Comparison of ENCODE assay signal across 13 mouse cellular contexts in genomic region chr19:44933136-44933535, GRCm38 (mm10). TPM values are rescaled to one million over a fixed set of nuclear protein-coding genes. Genes with fewer than 3 reads are reported as not detected.
DNase-seq lines count a peak whose midpoint lies in the region; ATAC-seq and TF ChIP-seq lines count a peak whose summit lies in the region.
"Had no signal": no experiment of that assay in that cellular context is flagged by ENCODE, and none has a peak within 500 bp of the region (broad histone marks: within the 10 kb centered on the region; RNA-seq: fewer than 3 reads in every experiment).

No protein-coding gene starts in this region.

- no peak overlapping the region for H3K27ac ChIP-seq in intestine, postnatal 0 days (ENCODE audit: low read depth, low read length)
- H3K27ac ChIP-seq in intestine, embryonic 16.5 days (ENCODE audit: low read length) = no peak overlapping the region
- H3K27ac ChIP-seq in liver, embryonic 12.5 days = no peak overlapping the region
- H3K27ac ChIP-seq: midbrain, embryonic 10.5 days had no signal

- H3K4me3 ChIP-seq in intestine, postnatal 0 days (ENCODE audit: low read depth, low read length) = no peak overlapping the region
- H3K4me3 ChIP-seq in intestine, embryonic 16.5 days (ENCODE audit: low read length) = no peak overlapping the region
- no peak overlapping the region for H3K4me3 ChIP-seq in liver, embryonic 12.5 days

- peaks cover 11% of the 10 kb centered on the region for H3K36me3 ChIP-seq in intestine, postnatal 0 days (ENCODE audit: control insufficient read depth, insufficient read depth)
- 0 out of 2 replicates have a peak, but pooled peaks cover 7% of the 10 kb centered on the region for H3K36me3 ChIP-seq in intestine, embryonic 16.5 days (ENCODE audit: control insufficient read depth, insufficient read depth, low read length)
- H3K36me3 ChIP-seq in liver, embryonic 12.5 days = peaks cover 48% of the 10 kb centered on the region

- WGBS in intestine, postnatal 0 days = 75% methylated on average over 1 of the region's 1 CpGs
- 93% methylated on average over 1 of the region's 1 CpGs for WGBS in intestine, embryonic 16.5 days
- WGBS in liver, embryonic 12.5 days (ENCODE audit: insufficient replicate concordance) = 71% methylated on average over 1 of the region's 1 CpGs

- 0 out of 2 replicates have a peak, but pooled peaks cover 3% of the 10 kb centered on the region for H3K4me1 ChIP-seq in intestine, postnatal 0 days (replicated peaks; ENCODE audit: control insufficient read depth, insufficient read depth, low read length)
- peaks cover 18% of the 10 kb centered on the region for H3K4me1 ChIP-seq in intestine, embryonic 16.5 days (ENCODE audit: control insufficient read depth, insufficient read depth, low read length)
- peaks cover 31% of the 10 kb centered on the region for H3K4me1 ChIP-seq in liver, embryonic 12.5 days

- no peak overlapping the region for H3K4me2 ChIP-seq in intestine, postnatal 0 days (replicated peaks; ENCODE audit: low read depth)
- H3K4me2 ChIP-seq in intestine, embryonic 16.5 days (ENCODE audit: low read depth, low read length) = no peak overlapping the region
- peak overlapping the region; percentile 88 for H3K4me2 ChIP-seq in liver, embryonic 12.5 days

- no peak overlapping the region for H3K9ac ChIP-seq in intestine, postnatal 0 days (ENCODE audit: low read depth, low read length)
- no peak overlapping the region for H3K9ac ChIP-seq in intestine, embryonic 16.5 days (ENCODE audit: low read depth, low read length)
- H3K9ac ChIP-seq in liver, embryonic 12.5 days = no peak overlapping the region; the same call in 1 of the 2 replicates

- H3K27me3 ChIP-seq in intestine, postnatal 0 days (replicated peaks; ENCODE audit: control insufficient read depth, insufficient read depth, low read length) = no peaks in the 10 kb centered on the region
- no peaks in the 10 kb centered on the region for H3K27me3 ChIP-seq in intestine, embryonic 16.5 days (replicated peaks; ENCODE audit: control insufficient read depth, insufficient read depth, low read length)
- H3K27me3 ChIP-seq in liver, embryonic 12.5 days (replicated peaks) = no peaks in the 10 kb centered on the region
- H3K27me3 ChIP-seq: Patski had no signal

- intact Hi-C loops in left cerebral cortex, postnatal 25 days (cut with DNase I) = loop anchor here (5.0 kb wide), 2 partner anchors 99 to 114 kb away; partner anchors contain the start of genes Pdzd7 and Sfxn3

- H3K9me3 ChIP-seq in intestine, postnatal 0 days (ENCODE audit: control insufficient read depth) = no peaks in the 10 kb centered on the region
- no peaks in the 10 kb centered on the region for H3K9me3 ChIP-seq in intestine, embryonic 16.5 days (ENCODE audit: control insufficient read depth, low read length)
- no peaks in the 10 kb centered on the region for H3K9me3 ChIP-seq in liver, embryonic 12.5 days (replicated peaks)
- H3K9me3 ChIP-seq: midbrain, embryonic 10.5 days had no signal

- peak; percentile 68 for DNase-seq in 416B (ENCODE audit: low read depth)
- DNase-seq in MEL-GATA-1-ER (ENCODE audit: extremely low read depth, low read depth) = peak; percentile 7
- no peak for DNase-seq in left cerebral cortex, postnatal 25 days (ENCODE audit: low spot score in 2 of 2)
- DNase-seq: adrenal gland, postnatal 36 days; cerebellum, adult 9-11 months; gastrocnemius, postnatal 36 days had no signal

- TF ChIP-seq CTCF in intestine, postnatal 0 days (IDR thresholded peaks at IDR 0.05; ENCODE audit: low read depth) = peak; percentile 40

- no peak for ATAC-seq in intestine, postnatal 0 days
- no peak for ATAC-seq in intestine, embryonic 16.5 days
- ATAC-seq in liver, embryonic 12.5 days = no peak
- ATAC-seq in activated CD4-positive, CD25-positive, alpha-beta regulatory T cell, adult 4 months = no peak
- ATAC-seq: hindbrain, embryonic 16.5 days; Patski had no signal

RNA-seq across cellular contexts. Expression of gene Slf2, which starts 2.2 kb away (rescaled TPM):
- polyA plus RNA-seq in intestine, postnatal 0 days (2015; fragmentation: Nextera tagmentation; extraction: Ambion mirVana) = 11.4 and 13.4 TPM in 2 replicates
- polyA plus RNA-seq in intestine, embryonic 16.5 days (2015; fragmentation: Nextera tagmentation; extraction: Ambion mirVana) = 26.8 and 27.1 TPM in 2 replicates
- 25.8 and 27.2 TPM in 2 replicates for polyA plus RNA-seq in liver, embryonic 12.5 days (2016; fragmentation: Nextera tagmentation; extraction: Ambion mirVana)
- 10 to 100 TPM; 35.9 to 38.6 TPM for total RNA-seq in left cerebral cortex, postnatal 25 days (2021)
- 10 to 100 TPM; 19.6 to 23.0 TPM for polyA plus RNA-seq in activated CD4-positive, CD25-positive, alpha-beta regulatory T cell, adult 4 months (2017; shearing (Covaris generic))

RNA-seq across cellular contexts. Expression of gene Sema4g, which starts 55.8 kb away (rescaled TPM):
- 7.8 and 10.0 TPM in 2 replicates for polyA plus RNA-seq in intestine, postnatal 0 days (2015; fragmentation: Nextera tagmentation; extraction: Ambion mirVana)
- polyA plus RNA-seq in intestine, embryonic 16.5 days (2015; fragmentation: Nextera tagmentation; extraction: Ambion mirVana) = 19.0 and 21.1 TPM in 2 replicates
- polyA plus RNA-seq in liver, embryonic 12.5 days (2016; fragmentation: Nextera tagmentation; extraction: Ambion mirVana) = 2.4 TPM in 2 replicates
- 10 to 100 TPM; 19.7 to 21.6 TPM for total RNA-seq in left cerebral cortex, postnatal 25 days (2021)
- polyA plus RNA-seq in activated CD4-positive, CD25-positive, alpha-beta regulatory T cell, adult 4 months (2017; shearing (Covaris generic)) = under 1 TPM in 1 of 2 experiments, not detected in 1; 0.24 TPM

Comparison
In these comparisons a context has a peak if more than half of its experiments do, and no peak if none do; other contexts are left out.
1. DNase-seq: peak in 416B (single experiment) and MEL-GATA-1-ER (single experiment); none in left cerebral cortex, postnatal 25 days (0 of 2).